Mouse (Mus musculus) small intestine, adult 2 months (tissue): ENCODE measurements around the gene Pip4k2a.

ENCODE experiments used
- CTCF ChIP-seq: fragments of 200-500 bp; IDR thresholded peaks from 2 replicates; pipeline ENCODE4 v1.5.1; 2012; ENCODE audit warnings: low read depth, mild to moderate bottlenecking, control low read depth, inconsistent platforms, low read length, moderate library complexity, mixed read lengths; ENCODE audit not compliant: insufficient replicate concordance, insufficient read length; ENCODE audit errors: extremely low read depth
- POLR2A ChIP-seq: fragments of 200-500 bp; IDR thresholded peaks from 2 replicates; pipeline ENCODE4 v1.6.1; 2012; ENCODE audit warnings: low read depth, mild to moderate bottlenecking, control low read depth, inconsistent platforms, low read length, moderate library complexity

GRCm38 (mm10) chr2:18943930-18944329 lies 54.0 kb downstream of the Pip4k2a start:
- TF ChIP-seq CTCF, result no peak
- no peak for TF ChIP-seq POLR2A
